Mouse (Mus musculus): ENCODE measurements around the gene Setd6.

GRCm38 (mm10) chr8:95709579-95709978 is 6.1 kb upstream of the Setd6 start:
- TF ChIP-seq POLR2A (IDR thresholded peaks at IDR 0.05; ENCODE audit: borderline replicate concordance, extremely low read depth, low read depth, low read length) (no peak), CTCF (IDR thresholded peaks at IDR 0.05; ENCODE audit: insufficient read depth, low read length) (no peak)
